Mouse (Mus musculus): ENCODE measurements around the gene Spsb3. TPM values are rescaled to one million over a fixed set of nuclear protein-coding genes. Genes with fewer than 3 reads are reported as not detected.
A peak's percentile ranks its signal among the peaks of the same experiment; 100 is the strongest.

Spsb3 gene
- total RNA-seq, 2 experiments from 2014 or later = 25.4 to 31.0 TPM

DNA sequence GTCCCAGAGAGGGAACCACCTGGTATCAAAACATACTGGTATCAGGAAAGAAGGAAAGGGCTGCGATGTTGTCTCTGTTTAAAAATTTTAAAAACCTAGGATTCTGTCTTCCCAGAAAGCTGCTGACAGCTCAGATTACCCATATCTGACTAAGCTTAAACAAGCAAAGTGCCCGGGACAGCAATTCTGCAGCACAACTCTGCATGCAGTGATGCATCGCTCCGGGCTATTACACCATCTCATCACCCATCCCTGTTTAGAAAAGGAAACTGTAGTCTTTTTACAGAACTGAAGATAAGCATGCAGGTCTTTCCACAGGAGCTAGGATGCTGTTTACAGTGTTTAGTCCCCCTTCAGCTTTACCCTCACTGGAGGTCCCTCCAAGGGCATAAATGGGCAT lies 48.5 kb downstream of the Spsb3 start:
- no peak for DNase-seq
- intact Hi-C loops (cut with DNase I) = loop anchor here (5.0 kb wide), 1 partner anchor 77 kb away; no protein-coding TSS in a partner anchor

DNA sequence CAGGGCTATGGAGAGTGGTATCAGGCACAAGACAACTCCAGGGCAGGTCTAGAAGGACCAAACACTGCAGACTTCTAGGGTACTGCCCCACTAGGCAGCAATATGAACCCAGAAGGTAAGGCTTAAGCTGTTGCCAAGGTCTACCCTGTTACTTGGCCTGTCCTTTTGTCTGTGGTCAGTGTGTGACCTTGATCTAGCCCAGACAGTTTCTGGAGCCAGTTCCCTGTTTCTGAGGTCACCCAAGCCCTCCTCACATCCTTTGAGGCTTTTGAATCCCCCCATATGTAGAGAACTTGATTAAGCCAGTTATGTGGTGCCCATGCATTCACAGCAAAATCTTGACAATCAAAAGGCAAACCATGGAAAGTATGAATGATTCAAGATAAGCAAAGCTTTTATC lies 49.2 kb downstream of the Spsb3 start:
- intact Hi-C loops (cut with DNase I) = loop anchor here (5.0 kb wide), 1 partner anchor 77 kb away; no protein-coding TSS in a partner anchor
- DNase-seq = no peak

DNA sequence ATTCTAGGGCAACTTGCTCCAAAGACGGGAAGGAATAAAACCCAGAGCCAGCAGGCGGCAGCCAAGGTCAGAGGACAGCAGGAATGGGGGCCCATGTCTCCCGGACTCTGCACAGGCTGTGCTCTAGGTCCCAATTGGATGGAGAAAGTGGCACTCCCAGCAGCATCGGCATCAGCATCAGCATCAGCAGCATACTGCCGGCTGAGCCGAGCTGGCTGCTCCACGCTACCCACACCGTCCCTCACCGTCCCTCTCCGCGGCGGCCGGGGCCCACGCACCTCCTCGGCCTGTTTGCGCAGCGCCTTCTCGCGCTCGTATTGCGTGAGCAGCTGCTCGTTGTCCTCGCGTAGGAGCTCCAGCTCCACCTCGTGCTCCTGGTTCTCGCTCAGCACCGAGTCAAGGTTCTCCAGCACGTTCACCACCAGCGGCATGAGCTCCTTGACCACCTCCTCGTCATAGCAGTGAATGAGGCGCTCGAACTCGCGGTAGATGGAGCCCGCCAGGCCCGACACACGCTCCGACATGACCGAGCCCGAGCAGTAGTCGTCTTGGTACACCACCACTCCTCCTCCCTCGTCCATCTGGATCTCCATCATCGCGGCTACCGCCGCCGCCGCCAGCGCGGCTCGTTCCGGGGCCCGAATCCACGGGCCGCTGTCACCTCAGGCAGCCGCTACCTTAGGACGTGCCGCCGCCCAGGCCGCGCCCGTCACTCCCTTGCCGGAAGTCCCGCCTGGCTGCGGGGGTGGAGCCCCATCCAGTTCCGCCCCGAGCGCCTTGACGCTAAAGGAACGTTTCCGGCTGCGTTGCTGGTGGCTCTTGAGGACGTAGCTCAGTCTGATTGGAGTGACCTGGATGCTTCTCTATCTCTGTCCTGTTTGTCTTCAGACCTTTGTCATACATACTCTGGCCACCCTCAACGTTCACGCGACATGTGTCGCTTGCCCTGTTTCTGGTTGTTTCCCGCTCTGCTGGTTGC lies 50.1 kb downstream of the Spsb3 start, which contains the start of gene Mapk8ip3:
Mapk8ip3 (minus strand) TSS at position 719 of the 979 bp plus-strand sequence.
- DNase-seq = peak; percentile 94 to 96
- intact Hi-C loops (cut with DNase I) = loop anchor here (5.0 kb wide), 1 partner anchor 76 kb away; no protein-coding TSS in a partner anchor

GRCm38 (mm10) chr17:24937266-24937665 lies 50.8 kb downstream of the Spsb3 start:
- intact Hi-C loops (cut with DNase I) = loop anchor here (5.0 kb wide), 1 partner anchor 75 kb away; no protein-coding TSS in a partner anchor
- no peak for DNase-seq

Other genes starting within 250 kb of the Spsb3 start
- 10 to 100 TPM; 27.1 to 36.9 TPM for gene Slc9a3r2, start 236.3 kb upstream of the Spsb3 start, total RNA-seq (2021)
- not detected for gene Npw, start 228.2 kb upstream of the Spsb3 start, total RNA-seq (2021)
- 10 to 100 TPM; 18.0 to 18.5 TPM for gene Zfp598, start 217.0 kb upstream of the Spsb3 start, total RNA-seq (2021)
- not detected for gene Syngr3, start 196.7 kb upstream of the Spsb3 start, total RNA-seq (2021)
- 10 to 100 TPM; 30.3 to 33.3 TPM for gene Gfer, start 190.5 kb upstream of the Spsb3 start, total RNA-seq (2021)
- gene Noxo1, start 190.4 kb upstream of the Spsb3 start, total RNA-seq (2021) = 1 to 10 TPM in 1 of 2 experiments, under 1 TPM in 1; 0.47 to 1.4 TPM
- 10 to 100 TPM; 15.1 to 16.1 TPM for gene Tbl3, start 179.0 kb upstream of the Spsb3 start, total RNA-seq (2021)
- gene Rnf151, start 168.6 kb upstream of the Spsb3 start, total RNA-seq (2021) = not detected
- 100 to 1,000 TPM; 500 to 582 TPM for gene Rps2, start 168.5 kb upstream of the Spsb3 start, total RNA-seq (2021)
- gene Ndufb10, start 162.2 kb upstream of the Spsb3 start, total RNA-seq (2021) = 100 to 1,000 TPM; 420 to 464 TPM
- gene Rpl3l, start 158.8 kb upstream of the Spsb3 start, total RNA-seq (2021) = 100 to 1,000 TPM; 743 to 791 TPM
- gene Msrb1, start 150.0 kb upstream of the Spsb3 start, total RNA-seq (2021) = 100 to 1,000 TPM; 192 to 205 TPM
- not detected for gene Hs3st6, start 133.7 kb upstream of the Spsb3 start, total RNA-seq (2021)
- not detected for gene Meiob, start 82.4 kb upstream of the Spsb3 start, total RNA-seq (2021)
- gene Hagh, start 46.5 kb upstream of the Spsb3 start, total RNA-seq (2021) = 10 to 100 TPM; 66.0 to 77.0 TPM
- gene Fahd1, start 36.3 kb upstream of the Spsb3 start, total RNA-seq (2021) = 10 to 100 TPM; 40.3 to 42.1 TPM
- gene Igfals, start 20.6 kb upstream of the Spsb3 start, total RNA-seq (2021) = 1 to 10 TPM; 3.3 to 3.8 TPM
- gene Nubp2, start 294 bp upstream of the Spsb3 start, total RNA-seq (2021) = 10 to 100 TPM; 10.0 TPM
- gene Eme2, start 8.4 kb downstream of the Spsb3 start, total RNA-seq (2021) = 10 to 100 TPM in 1 of 2 experiments, 1 to 10 TPM in 1; 9.3 to 10.2 TPM
- gene Mrps34, start 8.5 kb downstream of the Spsb3 start, total RNA-seq (2021) = 10 to 100 TPM; 84.6 to 90.2 TPM
- gene Nme3, start 9.9 kb downstream of the Spsb3 start, total RNA-seq (2021) = 10 to 100 TPM; 10.3 to 11.7 TPM
- 10 to 100 TPM; 16.2 to 24.4 TPM for gene Mapk8ip3, start 50.3 kb downstream of the Spsb3 start, total RNA-seq (2021)
- gene Jpt2, start 74.0 kb downstream of the Spsb3 start, total RNA-seq (2021) = 1 to 10 TPM; 6.2 to 6.8 TPM
- gene Cramp1l, start 129.1 kb downstream of the Spsb3 start, total RNA-seq (2021) = 1 to 10 TPM; 5.9 to 7.1 TPM
- 1 to 10 TPM; 1.7 to 2.0 TPM for gene Ift140, start 129.4 kb downstream of the Spsb3 start, total RNA-seq (2021)
- 10 to 100 TPM; 10.3 to 10.7 TPM for gene Tmem204, start 196.9 kb downstream of the Spsb3 start, total RNA-seq (2021)
- gene Telo2, start 229.3 kb downstream of the Spsb3 start, total RNA-seq (2021) = 1 to 10 TPM; 4.2 to 6.1 TPM
- 1 to 10 TPM; 3.7 to 4.3 TPM for gene Ptx4, start 234.1 kb downstream of the Spsb3 start, total RNA-seq (2021)
- gene Clcn7, start 246.7 kb downstream of the Spsb3 start, total RNA-seq (2021) = 10 to 100 TPM; 13.7 to 14.9 TPM